Mouse (Mus musculus) olfactory bulb, adult 2 months (tissue): ENCODE data around the gene Mpdz.

Experiments used
- CTCF ChIP-seq: fragments of 200-500 bp; IDR thresholded peaks from 2 replicates; pipeline ENCODE4 v1.5.1; 2012; ENCODE audit warnings: low read depth, mild to moderate bottlenecking, low read length, moderate library complexity; ENCODE audit not compliant: insufficient read depth
- POLR2A ChIP-seq: fragments of 200-500 bp; IDR thresholded peaks from 2 replicates; pipeline ENCODE4 v1.6.1; 2012; ENCODE audit warnings: mild to moderate bottlenecking, low read depth, low read length, moderate library complexity; ENCODE audit not compliant: insufficient read depth

GRCm38 (mm10) chr4:81327694-81328093 is 114.9 kb downstream of the Mpdz start:
- TF ChIP-seq CTCF (no peak), POLR2A (no peak)
